Mouse (Mus musculus) CH12.LX (cell line): Measurements from ENCODE around the gene Cask. TPM values are rescaled to one million over a fixed set of nuclear protein-coding genes. Genes with fewer than 3 reads are reported as not detected.

Experiments used
- DNase-seq: peaks from one replicate; pipeline ENCODE4 v3.0.0-alpha.2; 2013; ENCODE audit errors: extremely low read depth
- H3K27ac ChIP-seq: 2 replicates; pipeline ENCODE4 v1.5.1; 2012; ENCODE audit warnings: low read depth, mild to moderate bottlenecking, control low read depth, moderate library complexity; ENCODE audit not compliant: insufficient read depth
- H3K27me3 ChIP-seq: replicated peaks from 2 replicates; pipeline ENCODE3; 2012; ENCODE audit warnings: inconsistent platforms
- H3K36me3 ChIP-seq, 2 experiments: replicated peaks in 1 of 2; 2 replicates each; pipeline versions ENCODE3 to v1.6.1; 2012; ENCODE audit warnings: inconsistent platforms in 1 of 2, low read length in 1 of 2, mild to moderate bottlenecking in 1 of 2, mixed read lengths in 1 of 2, moderate library complexity in 1 of 2; ENCODE audit not compliant: control insufficient read depth in 1 of 2, insufficient read depth in 1 of 2
- H3K4me1 ChIP-seq, 2 experiments: 2 replicates each; pipeline ENCODE4 v1.6.1; 2012; ENCODE audit warnings: inconsistent platforms in 1 of 2, moderate library complexity in 1 of 2; ENCODE audit not compliant: insufficient read depth in 2 of 2, control insufficient read depth in 1 of 2
- H3K4me2 ChIP-seq: 2 replicates; pipeline ENCODE4 v1.6.1; 2012; ENCODE audit warnings: low read depth, mild to moderate bottlenecking, control low read depth; ENCODE audit not compliant: poor library complexity, insufficient read depth, severe bottlenecking
- H3K4me3 ChIP-seq, 3 experiments: fragments of 150-350 bp in 1 of 3; sonication (generic) in 1 of 3; replicated peaks in 1 of 3; 2 replicates each; pipeline versions ENCODE3 to v1.5.1; 2011 to 2012; ENCODE audit warnings: low read depth in 2 of 3, low read length in 2 of 3, mild to moderate bottlenecking in 2 of 3, moderate library complexity in 2 of 3, control low read depth in 1 of 3, improper control_type of control experiment in 1 of 3, inconsistent platforms in 1 of 3, mixed read lengths in 1 of 3; ENCODE audit not compliant: poor library complexity in 1 of 3
- H3K79me2 ChIP-seq: replicated peaks from 2 replicates; pipeline ENCODE4 v1.6.1; 2012; ENCODE audit warnings: mild to moderate bottlenecking, moderate library complexity; ENCODE audit not compliant: control insufficient read depth, poor library complexity, insufficient read depth, severe bottlenecking; ENCODE audit errors: extremely low read depth
- H3K9ac ChIP-seq: 2 replicates; pipeline ENCODE4 v1.6.1; 2012; ENCODE audit warnings: low read depth, mild to moderate bottlenecking, control low read depth, moderate library complexity; ENCODE audit not compliant: insufficient read depth
- H3K9me3 ChIP-seq: replicated peaks from 2 replicates; pipeline ENCODE3; 2012; ENCODE audit warnings: low read length, inconsistent platforms, mixed read lengths
- BHLHE40 ChIP-seq: IDR thresholded peaks from 2 replicates; pipeline ENCODE4 v1.6.1; 2011; ENCODE audit warnings: mild to moderate bottlenecking, low read depth, low read length, improper control_type of control experiment
- CHD2 ChIP-seq: IDR thresholded peaks from 2 replicates; pipeline ENCODE4 v1.6.1; 2011; ENCODE audit warnings: low read length, improper control_type of control experiment
- E2F4 ChIP-seq: IDR thresholded peaks from 2 replicates; pipeline ENCODE4 v1.6.1; 2011; ENCODE audit warnings: low read depth, low read length, improper control_type of control experiment; ENCODE audit not compliant: insufficient replicate concordance
- EP300 ChIP-seq: IDR thresholded peaks from 2 replicates; pipeline ENCODE4 v1.6.1; 2011; ENCODE audit warnings: low read length, improper control_type of control experiment
- ETS1 ChIP-seq: conservative IDR thresholded peaks from 2 replicates; pipeline ENCODE4 v1.6.1; 2012; ENCODE audit warnings: low read depth, mild to moderate bottlenecking, inconsistent platforms, low read length, improper control_type of control experiment, moderate library complexity
- GABPA ChIP-seq: IDR thresholded peaks from 2 replicates; pipeline ENCODE4 v1.6.1; 2012; ENCODE audit warnings: low read depth, low read length, improper control_type of control experiment, inconsistent platforms; ENCODE audit not compliant: insufficient replicate concordance
- HCFC1 ChIP-seq: IDR thresholded peaks from 2 replicates; pipeline ENCODE4 v1.6.1; 2012; ENCODE audit warnings: low read depth, mild to moderate bottlenecking, inconsistent platforms, low read length, improper control_type of control experiment
- IRF4 ChIP-seq: IDR thresholded peaks from 2 replicates; pipeline ENCODE4 v1.6.1; 2014; ENCODE audit warnings: low read depth, mild to moderate bottlenecking, inconsistent platforms, low read length, improper control_type of control experiment
- JUN ChIP-seq: IDR thresholded peaks from 2 replicates; pipeline ENCODE4 v1.6.1; 2011; ENCODE audit warnings: low read depth, mild to moderate bottlenecking, low read length, improper control_type of control experiment, moderate library complexity; ENCODE audit not compliant: insufficient read depth
- JUND ChIP-seq: conservative IDR thresholded peaks from 2 replicates; pipeline ENCODE4 v1.6.1; 2011; ENCODE audit warnings: low read depth, low read length, improper control_type of control experiment
- KAT2A ChIP-seq: IDR thresholded peaks from 2 replicates; pipeline ENCODE4 v1.6.1; 2012; ENCODE audit warnings: low read length, improper control_type of control experiment, inconsistent platforms; ENCODE audit not compliant: insufficient replicate concordance
- MEF2A ChIP-seq: IDR thresholded peaks from 2 replicates; pipeline ENCODE4 v1.6.1; 2014; ENCODE audit warnings: low read depth, mild to moderate bottlenecking, inconsistent platforms, low read length, improper control_type of control experiment, borderline replicate concordance
- MXI1 ChIP-seq: IDR thresholded peaks from 2 replicates; pipeline ENCODE4 v1.6.1; 2011; ENCODE audit warnings: mild to moderate bottlenecking, low read depth, low read length, improper control_type of control experiment
- MYC ChIP-seq: IDR thresholded peaks from 2 replicates; pipeline ENCODE4 v1.6.1; 2011; ENCODE audit warnings: low read depth, mild to moderate bottlenecking, improper control_type of control experiment, low read length
- NELFE ChIP-seq: IDR thresholded peaks from 2 replicates; pipeline ENCODE4 v1.6.1; 2011; ENCODE audit warnings: low read depth, low read length, improper control_type of control experiment
- NRF1 ChIP-seq: IDR thresholded peaks from 2 replicates; pipeline ENCODE4 v1.6.1; 2014; ENCODE audit warnings: low read depth, mild to moderate bottlenecking, inconsistent platforms, low read length, improper control_type of control experiment, moderate library complexity
- PAX5 ChIP-seq: IDR thresholded peaks from 2 replicates; pipeline ENCODE4 v1.6.1; 2012; ENCODE audit warnings: low read length, inconsistent platforms, mixed read lengths
- POLR2A ChIP-seq: IDR thresholded peaks from 2 replicates; pipeline ENCODE4 v1.6.1; 2011; ENCODE audit warnings: low read depth, mild to moderate bottlenecking, improper control_type of control experiment, low read length
- RAD21 ChIP-seq: IDR thresholded peaks from 2 replicates; pipeline ENCODE4 v1.6.1; 2011; ENCODE audit warnings: low read depth, mild to moderate bottlenecking, low read length, improper control_type of control experiment, moderate library complexity
- TBP ChIP-seq: conservative IDR thresholded peaks from 2 replicates; pipeline ENCODE4 v1.6.1; 2011; ENCODE audit warnings: low read depth, low read length, improper control_type of control experiment
- TCF12 ChIP-seq: IDR thresholded peaks from 2 replicates; pipeline ENCODE4 v1.6.1; 2014; ENCODE audit warnings: low read depth, mild to moderate bottlenecking, inconsistent platforms, low read length, improper control_type of control experiment
- UBTF ChIP-seq: IDR thresholded peaks from 2 replicates; pipeline ENCODE4 v1.6.1; 2012; ENCODE audit warnings: low read depth, mild to moderate bottlenecking, inconsistent platforms, low read length, improper control_type of control experiment, moderate library complexity
- USF1 ChIP-seq: IDR thresholded peaks from 2 replicates; pipeline ENCODE4 v1.6.1; 2014; ENCODE audit warnings: low read depth, mild to moderate bottlenecking, inconsistent platforms, low read length, improper control_type of control experiment
- USF2 ChIP-seq: conservative IDR thresholded peaks from 2 replicates; pipeline ENCODE4 v1.6.1; 2011; ENCODE audit warnings: low read depth, low read length, improper control_type of control experiment
- ZC3H11A ChIP-seq: IDR thresholded peaks from 2 replicates; pipeline ENCODE4 v1.6.1; 2012; ENCODE audit warnings: low read depth, mild to moderate bottlenecking, inconsistent platforms, low read length, improper control_type of control experiment
- ZKSCAN1 ChIP-seq: IDR thresholded peaks from 2 replicates; pipeline ENCODE4 v1.6.1; 2012; ENCODE audit warnings: low read depth, inconsistent platforms, low read length, improper control_type of control experiment, borderline replicate concordance
- ZMIZ1 ChIP-seq: IDR thresholded peaks from 2 replicates; pipeline ENCODE4 v1.6.1; 2012; ENCODE audit warnings: low read depth, mild to moderate bottlenecking, inconsistent platforms, low read length, improper control_type of control experiment
- ZNF384 ChIP-seq: IDR thresholded peaks from 2 replicates; pipeline ENCODE4 v1.6.1; 2012; ENCODE audit warnings: low read depth, low read length, improper control_type of control experiment, inconsistent platforms
- dilution Hi-C: fragments of 300-500 bp; cut with MboI; formaldehyde crosslinking; loops from 2 replicates; pipeline ENCODE4 v1.14.3; 2020; ENCODE audit warnings: low sequenced_read_pairs; ENCODE audit not compliant: extremely low pct_unique_long_range_greater_than_20kb, extremely low pct_ligation_motif_present
- in situ Hi-C: fragments of 300-500 bp; cut with MboI; formaldehyde crosslinking; loops from 3 replicates; pipeline ENCODE4 v1.14.3; 2019; ENCODE audit warnings: low sequenced_read_pairs, low pct_ligation_motif_present, low pct_unique_long_range_greater_than_20kb, mixed read lengths
- polyA plus RNA-seq: library from polyadenylated mRNA; unstranded; fragments of >175 nt; gene quantifications from 2 replicates; pipeline ENCODE4 v1.2.1, GENCODE M21; 2012; ENCODE audit warnings: low read depth; ENCODE audit not compliant: insufficient read length
- total RNA-seq, 2 experiments: library from RNA; depleted of rRNA; stranded (reverse); fragments of 300-350 nt in 1 of 2; fragments of >200 nt in 1 of 2; gene quantifications; 2 replicates each; pipeline ENCODE4 v1.2.3; 2012 to 2014

Cask gene
- total and polyA plus RNA-seq, 3 experiments, result 0.40 to 5.0 (median 0.49) TPM

DNA sequence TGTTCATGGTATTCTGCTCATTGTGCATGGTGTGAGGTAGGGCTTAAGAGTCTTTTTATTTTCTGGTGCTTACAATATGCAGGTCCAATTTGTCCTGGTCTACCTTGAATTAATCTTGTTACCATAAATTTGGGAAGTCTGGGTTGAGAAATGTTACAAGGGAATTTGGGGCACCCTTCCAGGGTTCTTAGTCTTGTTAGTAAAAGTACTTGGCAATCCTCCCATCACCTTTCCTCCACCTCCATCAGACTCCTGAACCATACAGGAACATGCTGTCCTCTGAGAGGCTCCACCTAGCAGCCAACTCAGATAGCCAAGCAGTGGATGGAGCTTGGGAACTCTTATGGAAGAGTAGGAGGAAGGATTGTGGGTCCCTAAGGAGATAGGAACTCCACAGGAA lies 371.6 kb downstream of the Cask start:
- in situ Hi-C loops (no loop called here), dilution Hi-C loops (no loop called here)
- Histone ChIP-seq H3K4me1 (no peaks in the 10 kb centered on the region), H3K9ac (no peak overlapping the region), H3K9me3 (no peaks in the 10 kb centered on the region), H3K27ac (no peak overlapping the region), H3K4me3 (no peak overlapping the region), H3K27me3 (no peaks in the 10 kb centered on the region), H3K79me2 (no peaks in the 10 kb centered on the region), H3K4me2 (no peak overlapping the region), H3K36me3 (no peaks in the 10 kb centered on the region)
- TF ChIP-seq RAD21 (no peak), JUND (no peak), KAT2A (no peak), CHD2 (no peak), GABPA (no peak)
- no peak for DNase-seq

- H3K79me2 ChIP-seq, result no peaks in the 10 kb centered on the region
- dilution Hi-C loops (no loop called here), in situ Hi-C loops (no loop called here)
- H3K4me3 ChIP-seq, result no peak overlapping the region
- TF ChIP-seq CHD2 (no peak), MXI1 (no peak), IRF4 (no peak), MEF2A (no peak), E2F4 (no peak), KAT2A (no peak), BHLHE40 (no peak), POLR2A (no peak), USF1 (no peak), TCF12 (no peak), USF2 (no peak), HCFC1 (no peak), PAX5 (no peak)
- H3K9ac ChIP-seq, result no peak overlapping the region
- H3K9me3 ChIP-seq, result no peaks in the 10 kb centered on the region
- H3K27ac ChIP-seq, result no peak overlapping the region
- no peaks in the 10 kb centered on the region for H3K4me1 ChIP-seq
- no peaks in the 10 kb centered on the region for H3K27me3 ChIP-seq
- no peak for DNase-seq
- H3K36me3 ChIP-seq, result no peaks in the 10 kb centered on the region
- H3K4me2 ChIP-seq, result no peak overlapping the region
Observed at GRCm38 (mm10) chrX:13478298-13478697, 372.9 kb downstream of the Cask start.

- no peaks in the 10 kb centered on the region for H3K27me3 ChIP-seq
- no peaks in the 10 kb centered on the region for H3K36me3 ChIP-seq
- no peaks in the 10 kb centered on the region for H3K9me3 ChIP-seq
- in situ Hi-C loops, result no loop called here
- no peak for DNase-seq
- H3K79me2 ChIP-seq, result no peaks in the 10 kb centered on the region
- dilution Hi-C loops, result no loop called here
- H3K4me1 ChIP-seq, result no peaks in the 10 kb centered on the region
- H3K9ac ChIP-seq, result no peak overlapping the region
- no peak overlapping the region for H3K4me2 ChIP-seq
- H3K4me3 ChIP-seq, result no peak overlapping the region
- no peak overlapping the region for H3K27ac ChIP-seq
- TF ChIP-seq MEF2A, result no peak
- no peak for TF ChIP-seq NRF1
- no peak for TF ChIP-seq MYC
- no peak for TF ChIP-seq TBP
- no peak for TF ChIP-seq POLR2A
- TF ChIP-seq NELFE, result no peak
- TF ChIP-seq CHD2, result no peak
- TF ChIP-seq KAT2A, result no peak
- no peak for TF ChIP-seq JUN
- TF ChIP-seq ZMIZ1, result no peak
- no peak for TF ChIP-seq ZC3H11A
- TF ChIP-seq UBTF, result no peak
- no peak for TF ChIP-seq EP300
- no peak for TF ChIP-seq ETS1
- no peak for TF ChIP-seq ZNF384
- no peak for TF ChIP-seq ZKSCAN1
Observed at GRCm38 (mm10) chrX:13477596-13477995, 373.6 kb downstream of the Cask start.
